Mouse (Mus musculus) forebrain, embryonic 15.5 days (tissue): ENCODE measurements around the gene Cxcr5. TPM values are rescaled to one million over a fixed set of nuclear protein-coding genes. Genes with fewer than 3 reads are reported as not detected.
"Not testable (repeated sequence)": the region's sequence is repeated elsewhere in the genome, so short reads cannot be mapped to it uniquely, and the experiment has no call there.

ENCODE experiments used
- ATAC-seq: fragments of 200-750 bp; cut with Nextera tagmentation; replicated peaks from 2 replicates; pipeline ENCODE4 v1.8.0; 2017; ENCODE audit warnings: mild to moderate bottlenecking, moderate TSS enrichment, moderate library complexity
- H3K27ac ChIP-seq: fragments of 300-500 bp; sonication (generic); replicated peaks from 2 replicates; pipeline ENCODE4 v1.5.1; 2015; ENCODE audit warnings: mild to moderate bottlenecking, inconsistent platforms
- H3K27me3 ChIP-seq: fragments of 300-500 bp; sonication (generic); 2 replicates; pipeline ENCODE4 v1.6.1; 2015; ENCODE audit warnings: inconsistent platforms
- H3K36me3 ChIP-seq: fragments of 300-500 bp; sonication (generic); 2 replicates; pipeline ENCODE4 v1.6.1; 2015; ENCODE audit warnings: mild to moderate bottlenecking, inconsistent platforms
- H3K4me1 ChIP-seq: fragments of 300-500 bp; sonication (generic); 2 replicates; pipeline ENCODE4 v1.6.1; 2015; ENCODE audit warnings: inconsistent platforms
- H3K4me2 ChIP-seq: fragments of 300-500 bp; sonication (generic); replicated peaks from 2 replicates; pipeline ENCODE4 v1.6.1; 2015; ENCODE audit warnings: mild to moderate bottlenecking, inconsistent platforms
- H3K4me3 ChIP-seq: fragments of 300-500 bp; sonication (generic); 2 replicates; pipeline ENCODE4 v1.5.1; 2015; ENCODE audit warnings: mild to moderate bottlenecking, inconsistent platforms
- H3K9ac ChIP-seq: fragments of 300-500 bp; sonication (generic); replicated peaks from 2 replicates; pipeline ENCODE4 v1.6.1; 2015; ENCODE audit warnings: mild to moderate bottlenecking, inconsistent platforms
- H3K9me3 ChIP-seq: fragments of 300-500 bp; sonication (generic); 2 replicates; pipeline ENCODE4 v1.6.1; 2016; ENCODE audit warnings: inconsistent platforms
- WGBS: fragments of 180-500 bp; shearing (Covaris S2); methylation state at CpG from one replicate; pipeline ENCODE4 v1.1.7; 2015; ENCODE audit warnings: mixed read lengths; 5-methylcytosine and 5-hydroxymethylcytosine counted together
- polyA plus RNA-seq: library from polyadenylated mRNA; unstranded; fragments of >200 nt; fragmentation: Nextera tagmentation; extraction: Ambion mirVana; gene quantifications from 2 replicates; pipeline ENCODE4 v1.2.1, GENCODE M21; 2015

Cxcr5 gene
- polyA plus RNA-seq, 1 experiment from 2014 or later: not detected

GRCm38 (mm10) chr9:44582390-44582789, 20.7 kb upstream of the Cxcr5 start:
- no peaks in the 10 kb centered on the region for H3K27me3 ChIP-seq
- 92% methylated on average over 16 of the region's 16 CpGs for WGBS
- no peak overlapping the region for H3K4me3 ChIP-seq
- no peaks in the 10 kb centered on the region for H3K36me3 ChIP-seq
- H3K27ac ChIP-seq: no peak overlapping the region
- no peaks in the 10 kb centered on the region for H3K4me1 ChIP-seq
- no peak overlapping the region for H3K4me2 ChIP-seq
- H3K9ac ChIP-seq: no peak overlapping the region
- H3K9me3 ChIP-seq: no peaks in the 10 kb centered on the region
- no peak for ATAC-seq

GRCm38 (mm10) chr9:44581423-44581822, 19.7 kb upstream of the Cxcr5 start:
- WGBS: 48% methylated on average over 3 of the region's 3 CpGs
- H3K9ac ChIP-seq: no peak overlapping the region
- H3K27me3 ChIP-seq: no peaks in the 10 kb centered on the region
- H3K27ac ChIP-seq: no peak overlapping the region
- no peak for ATAC-seq
- no peak overlapping the region for H3K4me3 ChIP-seq
- no peaks in the 10 kb centered on the region for H3K9me3 ChIP-seq
- H3K4me2 ChIP-seq: no peak overlapping the region
- H3K36me3 ChIP-seq: no peaks in the 10 kb centered on the region
- no peaks in the 10 kb centered on the region for H3K4me1 ChIP-seq

- H3K4me1 ChIP-seq: no peaks in the 10 kb centered on the region
- no peak overlapping the region for H3K27ac ChIP-seq
- H3K36me3 ChIP-seq: no peaks in the 10 kb centered on the region
- no peaks in the 10 kb centered on the region for H3K9me3 ChIP-seq
- H3K4me3 ChIP-seq: no peak overlapping the region
- H3K9ac ChIP-seq: no peak overlapping the region
- ATAC-seq: no peak
- H3K4me2 ChIP-seq: no peak overlapping the region
- 94% methylated on average over 5 of the region's 5 CpGs for WGBS
- H3K27me3 ChIP-seq: no peaks in the 10 kb centered on the region
Measured at GRCm38 (mm10) chr9:44580085-44580484, 18.4 kb upstream of the Cxcr5 start.

- no peak overlapping the region for H3K4me3 ChIP-seq
- no peaks in the 10 kb centered on the region for H3K27me3 ChIP-seq
- no peak overlapping the region for H3K27ac ChIP-seq
- ATAC-seq: no peak
- H3K4me2 ChIP-seq: no peak overlapping the region
- H3K9ac ChIP-seq: no peak overlapping the region
- 54% methylated on average over 6 of the region's 6 CpGs for WGBS
- no peaks in the 10 kb centered on the region for H3K36me3 ChIP-seq
- H3K9me3 ChIP-seq: no peaks in the 10 kb centered on the region
- no peaks in the 10 kb centered on the region for H3K4me1 ChIP-seq
Measured at GRCm38 (mm10) chr9:44579392-44579791, 17.7 kb upstream of the Cxcr5 start.

GRCm38 (mm10) chr9:44576046-44576445, 14.4 kb upstream of the Cxcr5 start:
- not testable (repeated sequence) for H3K4me2 ChIP-seq, H3K9me3 ChIP-seq, H3K27me3 ChIP-seq, H3K4me3 ChIP-seq, H3K27ac ChIP-seq, H3K4me1 ChIP-seq, H3K36me3 ChIP-seq, H3K9ac ChIP-seq, ATAC-seq
- WGBS: 92% methylated on average over 7 of the region's 7 CpGs

GRCm38 (mm10) chr9:44575095-44575494, 13.4 kb upstream of the Cxcr5 start:
- WGBS: 95% methylated on average over 2 of the region's 2 CpGs
- Histone ChIP-seq H3K27ac (no peak overlapping the region), H3K4me2 (no peak overlapping the region), H3K36me3 (no peaks in the 10 kb centered on the region), H3K27me3 (no peaks in the 10 kb centered on the region), H3K4me1 (no peaks in the 10 kb centered on the region), H3K9ac (no peak overlapping the region), H3K4me3 (no peak overlapping the region), H3K9me3 (no peaks in the 10 kb centered on the region)
- no peak for ATAC-seq

GRCm38 (mm10) chr9:44573306-44573705, 11.6 kb upstream of the Cxcr5 start:
- Histone ChIP-seq H3K27me3 (no peaks in the 10 kb centered on the region), H3K36me3 (no peaks in the 10 kb centered on the region), H3K4me1 (no peaks in the 10 kb centered on the region), H3K9ac (no peak overlapping the region), H3K4me3 (no peak overlapping the region), H3K9me3 (no peaks in the 10 kb centered on the region), H3K27ac (no peak overlapping the region), H3K4me2 (no peak overlapping the region)
- 84% methylated on average over 4 of the region's 4 CpGs for WGBS
- no peak for ATAC-seq

- Histone ChIP-seq H3K9ac (no peak overlapping the region), H3K27me3 (no peaks in the 10 kb centered on the region), H3K4me2 (no peak overlapping the region), H3K4me1 (no peaks in the 10 kb centered on the region), H3K27ac (no peak overlapping the region), H3K9me3 (no peaks in the 10 kb centered on the region), H3K36me3 (no peaks in the 10 kb centered on the region), H3K4me3 (no peak overlapping the region)
- ATAC-seq: no peak
- WGBS: 84% methylated on average over 12 of the region's 12 CpGs
Measured at GRCm38 (mm10) chr9:44570939-44571382, 9.3 kb upstream of the Cxcr5 start.

GRCm38 (mm10) chr9:44568083-44568455, 6.4 kb upstream of the Cxcr5 start:
- H3K9ac ChIP-seq: no peak overlapping the region
- H3K36me3 ChIP-seq: no peaks in the 10 kb centered on the region
- no peak overlapping the region for H3K4me2 ChIP-seq
- WGBS: 28% methylated on average over 7 of the region's 7 CpGs
- no peaks in the 10 kb centered on the region for H3K9me3 ChIP-seq
- H3K4me3 ChIP-seq: no peak overlapping the region
- no peak overlapping the region for H3K27ac ChIP-seq
- H3K27me3 ChIP-seq: no peaks in the 10 kb centered on the region
- no peak for ATAC-seq
- peaks cover 8% of the 10 kb centered on the region for H3K4me1 ChIP-seq

GRCm38 (mm10) chr9:44567338-44568082, 5.8 kb upstream of the Cxcr5 start:
- no peak for ATAC-seq
- 74% methylated on average over 9 of the region's 9 CpGs for WGBS
- no peaks in the 10 kb centered on the region for H3K36me3 ChIP-seq
- H3K27me3 ChIP-seq: no peaks in the 10 kb centered on the region
- H3K27ac ChIP-seq: no peak overlapping the region
- no peak overlapping the region for H3K9ac ChIP-seq
- no peak overlapping the region for H3K4me3 ChIP-seq
- no peaks in the 10 kb centered on the region for H3K9me3 ChIP-seq
- H3K4me2 ChIP-seq: no peak overlapping the region
- H3K4me1 ChIP-seq: peaks cover 8% of the 10 kb centered on the region

- Histone ChIP-seq H3K4me2 (no peak overlapping the region), H3K27ac (no peak overlapping the region), H3K36me3 (no peaks in the 10 kb centered on the region), H3K27me3 (no peaks in the 10 kb centered on the region), H3K4me3 (no peak overlapping the region), H3K9me3 (no peaks in the 10 kb centered on the region), H3K9ac (no peak overlapping the region), H3K4me1 (peaks cover 8% of the 10 kb centered on the region)
- 9% methylated on average over 6 of the region's 6 CpGs for WGBS
- no peak for ATAC-seq
Measured at GRCm38 (mm10) chr9:44565367-44565766, 3.7 kb upstream of the Cxcr5 start.

GRCm38 (mm10) chr9:44562936-44563335, 1.3 kb upstream of the Cxcr5 start:
- H3K4me3 ChIP-seq: no peak overlapping the region
- H3K4me2 ChIP-seq: no peak overlapping the region
- H3K9me3 ChIP-seq: no peaks in the 10 kb centered on the region
- ATAC-seq: no peak
- no peaks in the 10 kb centered on the region for H3K27me3 ChIP-seq
- H3K27ac ChIP-seq: no peak overlapping the region
- 53% methylated on average over 12 of the region's 12 CpGs for WGBS
- H3K36me3 ChIP-seq: no peaks in the 10 kb centered on the region
- peaks cover 8% of the 10 kb centered on the region for H3K4me1 ChIP-seq
- no peak overlapping the region for H3K9ac ChIP-seq

GRCm38 (mm10) chr9:44552161-44552560, 9.5 kb downstream of the Cxcr5 start:
- no peak for ATAC-seq
- H3K27ac ChIP-seq: no peak overlapping the region
- no peaks in the 10 kb centered on the region for H3K4me1 ChIP-seq
- H3K9me3 ChIP-seq: no peaks in the 10 kb centered on the region
- no peak overlapping the region for H3K4me3 ChIP-seq
- WGBS: 76% methylated on average over 8 of the region's 8 CpGs
- H3K4me2 ChIP-seq: no peak overlapping the region
- H3K36me3 ChIP-seq: no peaks in the 10 kb centered on the region
- no peaks in the 10 kb centered on the region for H3K27me3 ChIP-seq
- no peak overlapping the region for H3K9ac ChIP-seq
